Comparison of ENCODE assay signal across 13 mouse cellular contexts in the genomic region with DNA sequence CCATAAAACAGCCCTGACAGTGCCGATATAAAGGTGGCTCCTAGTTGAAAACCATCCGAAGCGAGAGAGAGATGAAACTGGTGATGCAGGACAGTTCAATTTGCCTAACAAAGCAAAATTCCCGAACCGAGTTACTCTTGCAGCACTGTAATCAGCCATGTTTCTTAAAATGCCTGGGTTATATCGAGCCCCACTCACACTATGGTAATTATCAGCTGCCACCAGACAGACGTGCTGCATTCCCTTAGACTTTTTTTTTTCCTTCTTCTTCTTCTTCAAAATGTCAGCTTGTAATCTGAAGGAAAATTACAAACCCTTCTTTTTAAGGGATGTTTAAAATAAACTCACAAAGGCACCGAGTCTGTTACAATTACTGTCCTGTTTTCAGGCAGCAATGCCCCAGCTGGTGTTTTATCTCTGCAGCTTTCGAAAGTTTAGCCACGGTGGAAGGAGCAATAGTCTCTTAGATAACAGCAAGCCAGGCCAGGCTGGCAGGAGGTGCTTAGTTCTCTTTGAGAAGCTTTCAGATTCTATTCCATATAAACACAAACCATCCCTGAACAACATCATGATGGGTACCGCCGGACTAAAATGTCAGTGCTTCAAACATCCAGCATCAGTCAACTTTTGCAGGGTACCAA.
DNase-seq lines count a peak whose midpoint lies in the region; ATAC-seq lines count a peak whose summit lies in the region.
"Had no signal": no experiment of that assay in that cellular context is flagged by ENCODE, and none has a peak within 500 bp of the region (broad histone marks: within the 10 kb centered on the region; RNA-seq: fewer than 3 reads in every experiment).

No protein-coding gene starts in this region.

- H3K9me3 ChIP-seq in heart, embryonic 14.5 days (ENCODE audit: control insufficient read depth, low read length) = no peaks in the 10 kb centered on the region
- no peaks in the 10 kb centered on the region for H3K9me3 ChIP-seq in lung, embryonic 16.5 days (ENCODE audit: control insufficient read depth, low read length)
- H3K9me3 ChIP-seq in intestine, embryonic 14.5 days (ENCODE audit: control insufficient read depth, low read length) = no peaks in the 10 kb centered on the region
- no peaks in the 10 kb centered on the region for H3K9me3 ChIP-seq in neural tube, embryonic 13.5 days

- no peak for ATAC-seq in heart, embryonic 14.5 days (ENCODE audit: insufficient number of reproducible peaks, insufficient read depth, low FRiP score, low read depth)
- peak; percentile 79 for ATAC-seq in lung, embryonic 16.5 days (ENCODE audit: low read depth)
- no peak for ATAC-seq in intestine, embryonic 14.5 days (replicated peaks; ENCODE audit: low FRiP score, low TSS enrichment, low read depth)
- ATAC-seq in neural tube, embryonic 13.5 days (ENCODE audit: low read depth) = peak; percentile 40; the same call in 1 of the 2 replicates
- ATAC-seq: CD4-positive, CD25-positive, alpha-beta regulatory T cell, adult 4 months had no signal

- peak overlapping the region; percentile 53 to 67 for H3K27ac ChIP-seq in heart, embryonic 14.5 days (replicated peaks in 1 of 2; ENCODE audit: control insufficient read depth in 1 of 2, insufficient read depth in 1 of 2, low read depth in 2 of 2, low read length in 2 of 2)
- peak overlapping the region; percentile 7; the same call in 1 of the 2 replicates for H3K27ac ChIP-seq in lung, embryonic 16.5 days (ENCODE audit: low read length)
- H3K27ac ChIP-seq in intestine, embryonic 14.5 days (ENCODE audit: low read depth) = no peak overlapping the region
- H3K27ac ChIP-seq in neural tube, embryonic 13.5 days (replicated peaks) = peak overlapping the region; percentile 15; the same call in 1 of the 2 replicates

- peaks cover 0 to 6% of the 10 kb centered on the region in 2 experiments; a peak in 1 of 4 replicates for H3K4me1 ChIP-seq in heart, embryonic 14.5 days (ENCODE audit: control insufficient read depth in 2 of 2, insufficient read depth in 2 of 2, low read length in 2 of 2)
- H3K4me1 ChIP-seq in lung, embryonic 16.5 days (replicated peaks; ENCODE audit: control insufficient read depth, insufficient read depth, low read length) = no peaks in the 10 kb centered on the region; the same call in 1 of the 2 replicates
- no peaks in the 10 kb centered on the region for H3K4me1 ChIP-seq in intestine, embryonic 14.5 days (replicated peaks; ENCODE audit: control insufficient read depth, insufficient read depth, low read length)
- no peaks in the 10 kb centered on the region; the same call in 1 of the 2 replicates for H3K4me1 ChIP-seq in neural tube, embryonic 13.5 days (replicated peaks)

- peak overlapping the region; percentile 64 for H3K4me2 ChIP-seq in heart, embryonic 14.5 days (ENCODE audit: low read length)
- H3K4me2 ChIP-seq in lung, embryonic 16.5 days (ENCODE audit: low read depth, low read length) = peak overlapping the region; percentile 15
- H3K4me2 ChIP-seq in intestine, embryonic 14.5 days (ENCODE audit: low read length) = peak overlapping the region; percentile 27
- H3K4me2 ChIP-seq in neural tube, embryonic 13.5 days = peak overlapping the region; percentile 35

- peak overlapping the region; percentile 9 to 19; a peak in 2 of 4 replicates for H3K4me3 ChIP-seq in heart, embryonic 14.5 days (ENCODE audit: control insufficient read depth in 1 of 2, insufficient read depth in 1 of 2, low read depth in 1 of 2, low read length in 2 of 2)
- H3K4me3 ChIP-seq in lung, embryonic 16.5 days (ENCODE audit: low read length) = no peak overlapping the region
- no peak overlapping the region for H3K4me3 ChIP-seq in intestine, embryonic 14.5 days (ENCODE audit: low read depth, low read length)
- H3K4me3 ChIP-seq in neural tube, embryonic 13.5 days = no peak overlapping the region

- no peaks in the 10 kb centered on the region for H3K27me3 ChIP-seq in heart, embryonic 14.5 days (ENCODE audit: control insufficient read depth, insufficient read depth, low read length)
- H3K27me3 ChIP-seq in lung, embryonic 16.5 days (ENCODE audit: control insufficient read depth, insufficient read depth, low read depth, low read length) = no peaks in the 10 kb centered on the region
- H3K27me3 ChIP-seq in intestine, embryonic 14.5 days (replicated peaks; ENCODE audit: control insufficient read depth, insufficient read depth, low read length) = no peaks in the 10 kb centered on the region
- no peaks in the 10 kb centered on the region for H3K27me3 ChIP-seq in neural tube, embryonic 13.5 days

- H3K9ac ChIP-seq in heart, embryonic 14.5 days (ENCODE audit: low read length) = peak overlapping the region; percentile 6; the same call in 1 of the 2 replicates
- no peak overlapping the region for H3K9ac ChIP-seq in lung, embryonic 16.5 days (ENCODE audit: low read length)
- no peak overlapping the region for H3K9ac ChIP-seq in intestine, embryonic 14.5 days (ENCODE audit: low read length)
- H3K9ac ChIP-seq in neural tube, embryonic 13.5 days = no peak overlapping the region

- no peaks in the 10 kb centered on the region for H3K36me3 ChIP-seq in heart, embryonic 14.5 days (ENCODE audit: control insufficient read depth, insufficient read depth, low read length)
- no peaks in the 10 kb centered on the region for H3K36me3 ChIP-seq in lung, embryonic 16.5 days (ENCODE audit: control insufficient read depth, insufficient read depth, low read length)
- H3K36me3 ChIP-seq in intestine, embryonic 14.5 days (ENCODE audit: control insufficient read depth, insufficient read depth, low read length) = no peaks in the 10 kb centered on the region
- H3K36me3 ChIP-seq in neural tube, embryonic 13.5 days = no peaks in the 10 kb centered on the region

- WGBS in heart, embryonic 14.5 days = 11% methylated on average over 12 of the region's 12 CpGs
- 34% methylated on average over 12 of the region's 12 CpGs for WGBS in lung, embryonic 16.5 days
- 21% methylated on average over 12 of the region's 12 CpGs for WGBS in intestine, embryonic 14.5 days
- 41% methylated on average over 12 of the region's 12 CpGs for WGBS in neural tube, embryonic 13.5 days

- DNase-seq in heart, postnatal 4 days = no peak
- no peak for DNase-seq in lung, postnatal 25 days (ENCODE audit: low spot score)
- DNase-seq in intestine, embryonic 14.5 days (ENCODE audit: low spot score) = no peak
- no peak for DNase-seq in layer of hippocampus, postnatal 10 days (ENCODE audit: low spot score in 2 of 2)
- no peak for DNase-seq in layer of hippocampus, adult 9-11 months
- DNase-seq: cerebellum, postnatal 10 days; heart, postnatal 10 days; right cerebral cortex, postnatal 25 days; thymus, adult 2 months had no signal

Comparison
In these comparisons a context has a peak if more than half of its experiments do, and no peak if none do; other contexts are left out.
1. ATAC-seq: peak in lung, embryonic 16.5 days (single experiment) and neural tube, embryonic 13.5 days (single experiment); none in heart, embryonic 14.5 days (single experiment) and intestine, embryonic 14.5 days (single experiment).
2. H3K4me3 ChIP-seq: peak in heart, embryonic 14.5 days (2 of 2); none in lung, embryonic 16.5 days (single experiment), intestine, embryonic 14.5 days (single experiment) and neural tube, embryonic 13.5 days (single experiment).
3. Peak in every context shown above with its lines, with median percentiles within 50 percentile points of each other: H3K4me2 ChIP-seq.